Mouse (Mus musculus) liver, postnatal 0 days (tissue): Measurements from ENCODE around the gene Cwh43. TPM values are rescaled to one million over a fixed set of nuclear protein-coding genes. Genes with fewer than 3 reads are reported as not detected.
A peak's percentile ranks its signal among the peaks of the same experiment; 100 is the strongest.

Experiments used
- ATAC-seq: fragments of 200-750 bp; cut with Nextera tagmentation; 2 replicates; pipeline ENCODE4 v1.8.0; 2017; ENCODE audit warnings: mild to moderate bottlenecking, moderate library complexity
- DNase-seq: peaks from one replicate; pipeline ENCODE4 v3.0.0-alpha.2; 2016
- H3K27ac ChIP-seq: fragments of 300-500 bp; sonication (generic); 2 replicates; pipeline ENCODE4 v1.5.1; 2014; ENCODE audit warnings: antibody characterized with exemption, moderate library complexity, mild to moderate bottlenecking, low read depth
- H3K27me3 ChIP-seq: fragments of 300-500 bp; sonication (generic); 2 replicates; pipeline ENCODE4 v1.6.1; 2014; ENCODE audit warnings: low read length, control low read depth, mixed read lengths; ENCODE audit not compliant: insufficient read depth
- H3K36me3 ChIP-seq: fragments of 300-500 bp; sonication (generic); replicated peaks from 2 replicates; pipeline ENCODE4 v1.6.1; 2014; ENCODE audit warnings: mild to moderate bottlenecking, control low read depth, low read length, moderate library complexity, mixed read lengths; ENCODE audit not compliant: insufficient read depth
- H3K4me1 ChIP-seq: fragments of 300-500 bp; sonication (generic); 2 replicates; pipeline ENCODE4 v1.6.1; 2014; ENCODE audit warnings: antibody characterized with exemption, mild to moderate bottlenecking, control low read depth; ENCODE audit not compliant: insufficient read depth
- H3K4me2 ChIP-seq: fragments of 300-500 bp; sonication (generic); 2 replicates; pipeline ENCODE4 v1.6.1; 2014; ENCODE audit warnings: low read depth, mild to moderate bottlenecking, low read length, moderate library complexity, mixed read lengths
- H3K4me3 ChIP-seq: fragments of 300-500 bp; sonication (generic); 2 replicates; pipeline ENCODE4 v1.5.1; 2014; ENCODE audit warnings: low read depth, low read length
- H3K9ac ChIP-seq: fragments of 300-500 bp; sonication (generic); replicated peaks from 2 replicates; pipeline ENCODE4 v1.6.1; 2014; ENCODE audit warnings: mild to moderate bottlenecking, moderate library complexity
- H3K9me3 ChIP-seq: fragments of 300-500 bp; sonication (generic); 2 replicates; pipeline ENCODE4 v1.6.1; 2016; ENCODE audit warnings: mild to moderate bottlenecking, control low read depth, low read length, mixed read lengths
- CTCF ChIP-seq: sonication (generic); IDR thresholded peaks from 2 replicates; pipeline ENCODE4 v1.5.1; 2016; ENCODE audit warnings: antibody characterized with exemption, low read depth
- EP300 ChIP-seq: IDR thresholded peaks from 2 replicates; pipeline ENCODE4 v1.6.1; 2016; ENCODE audit warnings: antibody characterized with exemption, low read depth, mild to moderate bottlenecking
- WGBS: fragments of 180-500 bp; shearing (Covaris S2); extraction: QIAGEN DNeasy Blood & Tissue Kit; methylation state at CpG from one replicate; pipeline ENCODE4 v1.1.7; 2014; ENCODE audit not compliant: insufficient replicate concordance; 5-methylcytosine and 5-hydroxymethylcytosine counted together
- polyA plus RNA-seq: library from polyadenylated mRNA; unstranded; fragments of >200 nt; fragmentation: Nextera tagmentation; extraction: Ambion mirVana; gene quantifications from 2 replicates; pipeline ENCODE4 v1.2.1, GENCODE M21; 2015

The Cwh43 gene
- polyA plus RNA-seq = not detected in 2 replicates

- H3K9me3 ChIP-seq = no peaks in the 10 kb centered on the region
- TF ChIP-seq EP300 = no peak
- no peak for TF ChIP-seq CTCF
- no peak within 1 kb of the TSS for H3K27ac ChIP-seq
- H3K4me2 ChIP-seq = no peak within 1 kb of the TSS
- ATAC-seq = no peak
- H3K4me3 ChIP-seq = no peak within 1 kb of the TSS
- H3K9ac ChIP-seq = no peak within 1 kb of the TSS
- H3K4me1 ChIP-seq = no peaks in the 10 kb centered on the region
- peaks cover 31% of the 10 kb centered on the region for H3K27me3 ChIP-seq
- no peak for DNase-seq
- no peaks in the 10 kb centered on the region for H3K36me3 ChIP-seq
- WGBS = 3% methylated on average over 47 of the region's 49 CpGs
Measured at GRCm38 (mm10) chr5:73405981-73406722, at the start of gene Cwh43. Cwh43 (plus strand) TSS chr5:73406075.

DNA sequence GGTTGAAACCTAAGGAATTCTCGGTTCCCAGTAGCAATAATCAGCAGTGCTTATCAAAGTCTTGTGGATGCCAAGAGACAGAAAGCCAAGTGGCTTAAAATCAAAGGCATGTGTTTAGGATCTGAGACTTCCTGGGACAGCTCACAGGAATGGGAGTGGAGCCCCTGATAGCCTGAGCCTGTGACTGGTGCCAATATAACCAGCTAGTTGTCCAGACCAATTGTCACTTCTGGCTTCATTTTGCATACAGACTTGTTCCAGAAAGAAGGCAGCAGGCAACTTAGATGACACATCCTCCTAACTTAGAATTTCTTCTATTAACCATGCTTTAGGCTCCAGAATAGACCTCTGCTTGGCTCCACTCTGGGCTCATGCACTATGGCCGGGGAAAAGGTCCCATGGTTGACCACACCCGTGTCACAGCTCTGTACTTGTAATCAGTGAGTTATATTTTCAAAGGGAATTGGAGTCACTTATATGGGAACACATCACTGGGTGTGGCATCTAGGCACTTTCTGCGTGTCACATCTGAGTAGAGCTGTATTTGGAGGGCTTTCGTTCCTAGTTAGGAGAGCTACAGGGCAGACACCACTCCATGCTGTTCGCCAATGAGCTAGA, 46.6 kb upstream of the Cwh43 start:
- no peaks in the 10 kb centered on the region for H3K9me3 ChIP-seq
- peaks cover 16% of the 10 kb centered on the region for H3K4me1 ChIP-seq
- ATAC-seq (no peak), DNase-seq (no peak)
- TF ChIP-seq CTCF (no peak), EP300 (no peak)
- H3K36me3 ChIP-seq = no peaks in the 10 kb centered on the region
- 0 out of 2 replicates have a peak overlapping the region, but pooled peaks have one; percentile 51 for H3K4me2 ChIP-seq
- WGBS = 69% methylated on average over 6 of the region's 6 CpGs
- H3K27ac ChIP-seq = no peak overlapping the region
- H3K9ac ChIP-seq = no peak overlapping the region
- no peak overlapping the region for H3K4me3 ChIP-seq
- 0 out of 2 replicates have a peak, but pooled peaks cover 5% of the 10 kb centered on the region for H3K27me3 ChIP-seq

DNA sequence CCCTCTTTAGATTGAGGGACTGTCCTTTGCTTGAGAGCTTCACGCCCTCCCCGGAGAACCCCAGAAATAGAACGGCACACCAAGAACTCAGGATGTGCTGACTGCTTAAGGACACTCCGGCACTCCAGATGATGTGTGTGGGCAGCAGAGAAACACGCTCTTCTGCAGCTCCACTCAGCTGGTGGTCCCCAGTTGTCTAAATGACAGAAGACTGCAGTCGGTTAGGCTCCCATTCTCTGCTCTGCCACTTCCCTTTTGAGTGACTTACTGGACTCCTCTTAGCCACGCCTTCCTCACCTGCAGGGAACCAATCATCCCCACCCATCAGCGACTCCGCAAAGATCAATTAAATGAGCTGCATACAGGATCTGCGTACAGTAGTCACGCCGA, 46.1 kb upstream of the Cwh43 start:
- H3K36me3 ChIP-seq = no peaks in the 10 kb centered on the region
- H3K9me3 ChIP-seq = no peaks in the 10 kb centered on the region
- 33% methylated on average over 12 of the region's 12 CpGs for WGBS
- DNase-seq = no peak
- H3K27ac ChIP-seq = no peak overlapping the region
- 0 out of 2 replicates have a peak, but pooled peaks cover 5% of the 10 kb centered on the region for H3K27me3 ChIP-seq
- peaks cover 17% of the 10 kb centered on the region for H3K4me1 ChIP-seq
- 0 out of 2 replicates have a peak, but pooled peaks have one; percentile 32 for ATAC-seq
- TF ChIP-seq EP300 (no peak), CTCF (no peak)
- peak overlapping the region; percentile 51 for H3K4me2 ChIP-seq
- no peak overlapping the region for H3K4me3 ChIP-seq
- H3K9ac ChIP-seq = no peak overlapping the region

- Histone ChIP-seq H3K4me1 (peaks cover 20% of the 10 kb centered on the region), H3K27me3 (0 out of 2 replicates have a peak, but pooled peaks cover 5% of the 10 kb centered on the region), H3K9ac (no peak overlapping the region), H3K9me3 (no peaks in the 10 kb centered on the region), H3K27ac (no peak overlapping the region), H3K36me3 (no peaks in the 10 kb centered on the region), H3K4me2 (peak overlapping the region; percentile 51), H3K4me3 (no peak overlapping the region)
- ATAC-seq = no peak
- no peak for DNase-seq
- WGBS = 26% methylated on average over 12 of the region's 12 CpGs
- no peak for TF ChIP-seq EP300
- TF ChIP-seq CTCF = no peak
Measured at GRCm38 (mm10) chr5:73360240-73360639, 45.6 kb upstream of the Cwh43 start.

GRCm38 (mm10) chr5:73362338-73362737, 43.5 kb upstream of the Cwh43 start:
- ATAC-seq (no peak), DNase-seq (no peak)
- Histone ChIP-seq H3K27ac (no peak overlapping the region), H3K36me3 (no peaks in the 10 kb centered on the region), H3K4me2 (no peak overlapping the region), H3K4me1 (peaks cover 20% of the 10 kb centered on the region), H3K9ac (no peak overlapping the region), H3K27me3 (0 out of 2 replicates have a peak, but pooled peaks cover 5% of the 10 kb centered on the region), H3K9me3 (no peaks in the 10 kb centered on the region), H3K4me3 (no peak overlapping the region)
- WGBS = 83% methylated on average over 7 of the region's 7 CpGs
- TF ChIP-seq CTCF = no peak
- no peak for TF ChIP-seq EP300

DNA sequence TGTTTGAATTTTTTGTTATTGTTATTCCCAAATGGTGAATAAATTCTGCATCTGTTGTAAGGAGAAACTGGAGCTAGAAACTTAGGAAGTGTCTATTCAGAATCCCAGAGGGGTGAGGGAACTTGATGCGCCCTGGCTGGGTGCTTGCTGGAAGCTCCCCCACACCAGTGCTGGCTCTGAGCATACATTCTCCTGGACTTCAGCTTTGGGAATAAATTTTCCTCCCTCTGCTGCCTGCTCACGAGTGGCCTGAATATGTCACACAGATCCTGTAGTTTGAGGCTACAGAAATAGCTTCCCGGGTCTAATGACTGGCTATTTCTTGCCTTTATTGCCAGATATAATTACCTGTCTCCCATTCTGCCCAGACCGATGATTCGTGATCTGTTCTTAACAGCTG, 43.1 kb upstream of the Cwh43 start:
- 88% methylated on average over 5 of the region's 5 CpGs for WGBS
- Histone ChIP-seq H3K27me3 (0 out of 2 replicates have a peak, but pooled peaks cover 5% of the 10 kb centered on the region), H3K9me3 (no peaks in the 10 kb centered on the region), H3K4me2 (no peak overlapping the region), H3K36me3 (no peaks in the 10 kb centered on the region), H3K4me3 (no peak overlapping the region), H3K4me1 (peaks cover 20% of the 10 kb centered on the region), H3K27ac (no peak overlapping the region), H3K9ac (no peak overlapping the region)
- DNase-seq (no peak), ATAC-seq (no peak)
- TF ChIP-seq EP300 (no peak), CTCF (no peak)
